Mouse (Mus musculus) lung, embryonic 14.5 days (tissue): ENCODE data around the gene Dgki. TPM values are rescaled to one million over a fixed set of nuclear protein-coding genes. Genes with fewer than 3 reads are reported as not detected.

Experiments
- ATAC-seq: fragments of 200-750 bp; cut with Nextera tagmentation; 2 replicates; pipeline ENCODE4 v1.8.0; 2017; ENCODE audit warnings: mild to moderate bottlenecking, moderate TSS enrichment, moderate library complexity; ENCODE audit not compliant: insufficient read depth
- DNase-seq: peaks from one replicate; pipeline ENCODE4 v3.0.0-alpha.2; 2015
- H3K27ac ChIP-seq: fragments of 300-500 bp; sonication (generic); 2 replicates; pipeline ENCODE4 v1.5.1; 2014; ENCODE audit warnings: low read depth, mild to moderate bottlenecking, moderate library complexity
- H3K27me3 ChIP-seq: fragments of 300-500 bp; sonication (generic); 2 replicates; pipeline ENCODE4 v1.6.1; 2014; ENCODE audit warnings: low read length, control low read depth; ENCODE audit not compliant: insufficient read depth
- H3K36me3 ChIP-seq: fragments of 300-500 bp; sonication (generic); 2 replicates; pipeline ENCODE4 v1.6.1; 2014; ENCODE audit warnings: control low read depth; ENCODE audit not compliant: insufficient read depth
- H3K4me1 ChIP-seq: fragments of 300-500 bp; sonication (generic); 2 replicates; pipeline ENCODE4 v1.6.1; 2014; ENCODE audit warnings: antibody characterized with exemption, control low read depth; ENCODE audit not compliant: insufficient read depth
- H3K4me2 ChIP-seq: fragments of 300-500 bp; sonication (generic); 2 replicates; pipeline ENCODE4 v1.6.1; 2014; ENCODE audit warnings: mild to moderate bottlenecking
- H3K4me3 ChIP-seq: fragments of 300-500 bp; sonication (generic); 2 replicates; pipeline ENCODE4 v1.5.1; 2014; ENCODE audit warnings: low read depth, low read length
- H3K9ac ChIP-seq: fragments of 300-500 bp; sonication (generic); 2 replicates; pipeline ENCODE4 v1.6.1; 2014
- H3K9me3 ChIP-seq: fragments of 300-500 bp; sonication (generic); 2 replicates; pipeline ENCODE4 v1.6.1; 2016; ENCODE audit warnings: low read depth, low read length, control low read depth
- CTCF ChIP-seq: IDR thresholded peaks from 2 replicates; pipeline ENCODE4 v1.5.1; 2016; ENCODE audit warnings: antibody characterized with exemption, low read depth
- WGBS: fragments of 180-500 bp; shearing (Covaris S2); extraction: QIAGEN DNeasy Blood & Tissue Kit; methylation state at CpG from one replicate; pipeline ENCODE4 v1.1.7; 2014; 5-methylcytosine and 5-hydroxymethylcytosine counted together
- polyA plus RNA-seq: library from polyadenylated mRNA; unstranded; fragments of >200 nt; fragmentation: Nextera tagmentation; extraction: Ambion mirVana; gene quantifications from 2 replicates; pipeline ENCODE4 v1.2.1, GENCODE M21; 2014

The Dgki gene
- polyA plus RNA-seq, 1 experiment from 2014 or later, result 0.46 TPM

DNA sequence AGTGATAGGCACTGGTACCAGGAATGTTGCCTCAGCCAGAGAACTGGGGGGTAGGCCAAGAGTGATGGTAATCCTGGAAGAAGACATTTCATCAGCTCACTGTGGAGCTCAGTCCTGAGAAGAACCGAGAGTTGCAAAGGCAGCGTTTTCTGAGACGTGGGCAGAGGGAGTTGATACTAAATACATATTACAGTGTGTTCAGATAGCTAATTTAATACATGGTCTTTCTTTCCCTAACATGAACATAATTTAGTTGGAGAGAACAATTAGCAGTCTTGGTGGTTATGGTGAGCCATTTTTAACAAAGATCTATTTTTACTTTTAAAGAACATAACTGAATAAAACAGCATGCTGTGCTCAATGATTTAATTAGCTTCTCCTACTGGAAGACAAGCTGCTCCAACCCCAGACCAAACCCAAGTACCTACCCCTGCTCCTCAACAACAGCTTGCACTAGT is 456.9 kb downstream of the Dgki start:
- H3K4me1 ChIP-seq, result peaks cover 11% of the 10 kb centered on the region
- H3K27ac ChIP-seq, result no peak overlapping the region
- no peaks in the 10 kb centered on the region for H3K27me3 ChIP-seq
- no peak overlapping the region for H3K4me2 ChIP-seq
- DNase-seq, result no peak
- H3K4me3 ChIP-seq, result no peak overlapping the region
- 69% methylated on average over 3 of the region's 3 CpGs for WGBS
- TF ChIP-seq CTCF, result no peak
- no peaks in the 10 kb centered on the region for H3K36me3 ChIP-seq
- no peaks in the 10 kb centered on the region for H3K9me3 ChIP-seq
- H3K9ac ChIP-seq, result no peak overlapping the region
- ATAC-seq, result no peak

GRCm38 (mm10) chr6:36842101-36842922 is 457.7 kb downstream of the Dgki start:
- ATAC-seq, result no peak; the same call in 1 of the 2 replicates
- H3K4me3 ChIP-seq, result no peak overlapping the region
- H3K9me3 ChIP-seq, result no peaks in the 10 kb centered on the region
- TF ChIP-seq CTCF, result no peak
- no peak overlapping the region for H3K27ac ChIP-seq
- DNase-seq, result no peak
- H3K4me1 ChIP-seq, result peaks cover 11% of the 10 kb centered on the region
- no peaks in the 10 kb centered on the region for H3K27me3 ChIP-seq
- H3K4me2 ChIP-seq, result no peak overlapping the region
- no peaks in the 10 kb centered on the region for H3K36me3 ChIP-seq
- no peak overlapping the region for H3K9ac ChIP-seq
- whole genome bisulfite sequencing, result 57% methylated on average over 5 of the region's 5 CpGs

DNA sequence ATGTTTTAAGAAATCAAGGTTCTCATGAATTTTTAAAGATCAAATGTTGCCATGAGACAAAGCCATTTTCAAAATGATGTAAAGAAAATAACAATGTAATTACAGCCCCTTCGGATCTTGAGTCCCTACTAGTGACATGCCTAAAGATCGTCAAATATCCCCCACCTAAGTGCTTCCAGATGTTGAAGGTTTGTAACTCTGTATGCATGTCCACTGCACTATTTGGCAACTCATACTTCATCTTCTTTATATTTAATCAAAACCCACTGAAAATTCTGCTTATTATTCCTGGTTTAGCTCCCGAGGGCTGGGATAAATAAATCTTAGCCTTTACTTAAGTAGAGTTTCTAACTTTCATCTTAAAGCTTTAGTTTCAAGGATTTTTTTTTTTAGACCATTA is 458.3 kb downstream of the Dgki start:
- no peaks in the 10 kb centered on the region for H3K27me3 ChIP-seq

GRCm38 (mm10) chr6:36841174-36841573 is 458.8 kb downstream of the Dgki start:
- no peak for TF ChIP-seq CTCF
- Histone ChIP-seq H3K36me3 (no peaks in the 10 kb centered on the region), H3K27me3 (no peaks in the 10 kb centered on the region), H3K9ac (no peak overlapping the region), H3K4me2 (no peak overlapping the region), H3K27ac (no peak overlapping the region), H3K9me3 (no peaks in the 10 kb centered on the region), H3K4me1 (peaks cover 11% of the 10 kb centered on the region), H3K4me3 (no peak overlapping the region)
- DNase-seq, result no peak
- ATAC-seq, result no peak

More for the DNA sequence above, 458.3 kb downstream of the Dgki start:
- Histone ChIP-seq H3K9ac (no peak overlapping the region), H3K4me3 (no peak overlapping the region), H3K9me3 (no peaks in the 10 kb centered on the region), H3K27ac (no peak overlapping the region), H3K4me1 (peaks cover 11% of the 10 kb centered on the region), H3K36me3 (no peaks in the 10 kb centered on the region), H3K4me2 (no peak overlapping the region)
- TF ChIP-seq CTCF, result no peak
- ATAC-seq, result no peak
- no peak for DNase-seq
- 20% methylated on average over 3 of the region's 3 CpGs for WGBS

DNA sequence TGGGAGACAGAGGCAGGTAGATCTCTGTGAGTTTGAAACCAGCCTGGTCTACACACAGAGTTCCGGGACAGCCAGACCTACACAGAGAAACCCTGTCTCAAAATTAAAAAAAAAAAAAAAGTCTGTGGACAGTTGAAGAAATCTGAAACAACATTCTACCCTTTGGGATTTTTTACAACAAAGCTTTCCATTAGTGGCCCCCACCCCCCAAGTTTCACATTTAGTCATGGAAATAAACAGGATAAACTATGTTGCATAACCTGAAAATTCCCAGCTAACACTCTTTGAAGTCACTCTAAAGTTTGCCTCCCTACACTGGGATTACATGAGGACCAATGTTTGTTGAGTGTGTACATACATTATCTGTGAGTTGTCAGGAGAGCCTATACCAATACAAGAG is 461.2 kb downstream of the Dgki start:
- WGBS, result 88% methylated on average over 1 of the region's 1 CpGs
- H3K4me2 ChIP-seq, result no peak overlapping the region

GRCm38 (mm10) chr6:36835351-36835750 is 464.6 kb downstream of the Dgki start:
- DNase-seq (no peak), ATAC-seq (no peak)
- Histone ChIP-seq H3K9ac (no peak overlapping the region), H3K36me3 (no peaks in the 10 kb centered on the region), H3K4me2 (no peak overlapping the region), H3K27me3 (no peaks in the 10 kb centered on the region), H3K9me3 (no peaks in the 10 kb centered on the region), H3K27ac (no peak overlapping the region), H3K4me1 (no peaks in the 10 kb centered on the region), H3K4me3 (no peak overlapping the region)
- no peak for TF ChIP-seq CTCF
- 76% methylated on average over 3 of the region's 3 CpGs for WGBS

More for the DNA sequence above, 461.2 kb downstream of the Dgki start:
- Histone ChIP-seq H3K9ac (no peak overlapping the region), H3K27ac (no peak overlapping the region), H3K4me1 (peaks cover 11% of the 10 kb centered on the region), H3K4me3 (no peak overlapping the region), H3K9me3 (no peaks in the 10 kb centered on the region), H3K27me3 (no peaks in the 10 kb centered on the region), H3K36me3 (no peaks in the 10 kb centered on the region)
- ATAC-seq (no peak), DNase-seq (no peak)
- no peak for TF ChIP-seq CTCF

- ATAC-seq (no peak), DNase-seq (no peak)
- H3K27me3 ChIP-seq, result no peaks in the 10 kb centered on the region
- no peaks in the 10 kb centered on the region for H3K36me3 ChIP-seq
- TF ChIP-seq CTCF, result no peak
- no peak overlapping the region for H3K9ac ChIP-seq
- 81% methylated on average over 4 of the region's 4 CpGs for WGBS
- no peaks in the 10 kb centered on the region for H3K9me3 ChIP-seq
- no peak overlapping the region for H3K4me3 ChIP-seq
- H3K27ac ChIP-seq, result no peak overlapping the region
- H3K4me1 ChIP-seq, result no peaks in the 10 kb centered on the region
- no peak overlapping the region for H3K4me2 ChIP-seq
Measured at GRCm38 (mm10) chr6:36834695-36835265, 465.2 kb downstream of the Dgki start.
